Mouse (Mus musculus): Measurements from ENCODE around the gene Lpp.

DNA sequence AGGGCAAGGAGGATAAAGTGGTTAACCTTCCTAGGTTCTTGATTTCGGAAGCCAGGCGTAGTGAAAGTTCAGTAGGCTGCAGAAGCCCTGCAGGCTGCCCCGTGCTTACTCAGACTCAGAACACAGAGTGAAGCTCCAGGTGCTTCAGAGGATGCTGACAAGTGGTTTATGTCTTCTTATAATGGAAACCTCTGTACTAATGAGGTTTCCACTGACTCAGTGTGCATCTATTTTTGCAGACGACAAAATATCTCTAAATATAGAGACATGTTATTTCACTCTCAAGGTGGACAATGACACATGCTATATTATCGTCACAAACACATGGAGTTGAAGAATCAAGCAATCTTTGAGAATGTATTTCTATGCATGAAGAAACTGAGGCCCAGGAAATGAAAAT, 446.8 kb downstream of the Lpp start:
- TF ChIP-seq CTCF (IDR thresholded peaks at IDR 0.05; ENCODE audit: low read depth) (no peak), EP300 (IDR thresholded peaks at IDR 0.05; ENCODE audit: low read depth) (no peak)

All from liver, postnatal 0 days (tissue).